ENCODE assay signal across 8 mouse cellular contexts in genomic region chr1:135698451-135698921, GRCm38 (mm10). TPM values are rescaled to one million over a fixed set of nuclear protein-coding genes. Genes with fewer than 3 reads are reported as not detected.
DNase-seq lines count a peak whose midpoint lies in the region; TF ChIP-seq lines count a peak whose summit lies in the region.
"Had no signal": no experiment of that assay in that cellular context is flagged by ENCODE, and none has a peak within 500 bp of the region (broad histone marks: within the 10 kb centered on the region; RNA-seq: fewer than 3 reads in every experiment).

No protein-coding gene starts in this region.

- no peaks in the 10 kb centered on the region for H3K79me2 ChIP-seq in C2C12 (ENCODE audit: control insufficient read depth, insufficient read depth)

- no peaks in the 10 kb centered on the region for H3K9me3 ChIP-seq in ES-Bruce4 (replicated peaks; ENCODE audit: control insufficient read depth, insufficient read depth, low read length, poor library complexity, severe bottlenecking)
- H3K9me3 ChIP-seq: liver, embryonic 13.5 days had no signal

- H3K4me1 ChIP-seq in ES-Bruce4 (ENCODE audit: control insufficient read depth, insufficient read depth, low read length): peaks cover 4% of the 10 kb centered on the region

- H3K36me3 ChIP-seq in C2C12 (ENCODE audit: control insufficient read depth, insufficient read depth) (no peaks in the 10 kb centered on the region), ES-Bruce4 (ENCODE audit: control insufficient read depth, insufficient read depth, low read length, poor library complexity, severe bottlenecking) (no peaks in the 10 kb centered on the region)
- H3K36me3 ChIP-seq: liver, embryonic 13.5 days had no signal

- no peak overlapping the region for H3K27ac ChIP-seq in ES-Bruce4 (ENCODE audit: insufficient read depth, low read length)
- H3K27ac ChIP-seq: liver, embryonic 13.5 days had no signal

- no peak overlapping the region for H3K4me3 ChIP-seq in C2C12 (ENCODE audit: insufficient read depth, poor library complexity, severe bottlenecking)
- 0 out of 2 replicates have a peak overlapping the region, but pooled peaks have one; percentile 19 for H3K4me3 ChIP-seq in ES-Bruce4 (ENCODE audit: low read depth, low read length)

- peak; percentile 80 for DNase-seq in forelimb bud, embryonic 11.5 days (ENCODE audit: low read depth, low spot score)
- peak; percentile 80 for DNase-seq in mesoderm, embryonic 11.5 days (ENCODE audit: low read depth, low spot score)
- no peak for DNase-seq in frontal cortex, postnatal 36 days (ENCODE audit: low spot score in 2 of 2)
- DNase-seq in B cell, adult 2 months: no peak
- no peak for DNase-seq in cerebellum, postnatal 14 days
- DNase-seq: liver, embryonic 13.5 days had no signal

- H3K79me3 ChIP-seq in C2C12 (ENCODE audit: low read depth): no peaks in the 10 kb centered on the region

- TF ChIP-seq CTCF in C2C12 (IDR thresholded peaks at IDR 0.05; ENCODE audit: control insufficient read depth, insufficient read depth, insufficient read length) (no peak), ES-Bruce4 (IDR thresholded peaks at IDR 0.05; ENCODE audit: low read depth, low read length) (no peak)

- H3ac ChIP-seq in C2C12 (ENCODE audit: control insufficient read depth, insufficient read length, low read depth): peak overlapping the region; percentile 34

- no peak for TF ChIP-seq POLR2A in ES-Bruce4 (IDR thresholded peaks at IDR 0.05; ENCODE audit: insufficient read depth, low read length)

- no peak for TF ChIP-seq EP300 in ES-Bruce4 (IDR thresholded peaks at IDR 0.05; ENCODE audit: insufficient read depth, low read depth, low read length)

- H3K27me3 ChIP-seq in C2C12 (ENCODE audit: control insufficient read depth, insufficient read depth, insufficient read length): no peaks in the 10 kb centered on the region
- H3K27me3 ChIP-seq in ES-Bruce4 (ENCODE audit: control insufficient read depth, insufficient read depth, low read length, poor library complexity, severe bottlenecking): no peaks in the 10 kb centered on the region

- peak overlapping the region; percentile 24; the same call in 1 of the 2 replicates for H3K9ac ChIP-seq in ES-Bruce4 (ENCODE audit: low read depth, poor library complexity, severe bottlenecking)
- H3K9ac ChIP-seq: liver, embryonic 13.5 days had no signal

TF ChIP-seq in C2C12, 6 proteins besides CTCF, POLR2A, EP300 and RAD21:
- no peak for TF ChIP-seq CEBPB (IDR thresholded peaks at IDR 0.05; ENCODE audit: low read depth)
- TF ChIP-seq FOSL1 (IDR thresholded peaks at IDR 0.05; ENCODE audit: insufficient read depth, low read length, poor library complexity, severe bottlenecking): no peak
- TF ChIP-seq MYOD1 (IDR thresholded peaks at IDR 0.05; ENCODE audit: control insufficient read depth, insufficient read length, low read depth): peak; percentile 98
- TF ChIP-seq MAX (IDR thresholded peaks at IDR 0.05): no peak

RNA-seq across cellular contexts. Expression of gene Csrp1, which starts 21.4 kb away (rescaled TPM):
- polyA plus RNA-seq in C2C12 (2012; fragmentation: generic; extraction: Trizol) (427 TPM), ES-Bruce4 (2011; ENCODE audit: insufficient read depth, insufficient read length, low read depth, missing spikeins) (178 and 190 TPM in 2 replicates)

Comparison
In these comparisons a context has a peak if more than half of its experiments do, and no peak if none do; other contexts are left out.
1. DNase-seq: peak in forelimb bud, embryonic 11.5 days (single experiment) and mesoderm, embryonic 11.5 days (single experiment); none in frontal cortex, postnatal 36 days (0 of 2), B cell, adult 2 months (0 of 2) and cerebellum, postnatal 14 days (0 of 2).